Mouse (Mus musculus) kidney, postnatal 4 days (tissue): Measurements from ENCODE around the gene Unc80.
A peak's percentile ranks its signal among the peaks of the same experiment; 100 is the strongest.
"Not testable (repeated sequence)": the region's sequence is repeated elsewhere in the genome, so short reads cannot be mapped to it uniquely, and the experiment has no call there.

Source experiments
- DNase-seq, 2 experiments: peaks; one replicate each; pipeline ENCODE4 v3.0.0; 2021; ENCODE audit warnings: mixed read lengths in 2 of 2

Unc80 gene

GRCm38 (mm10) chr1:66638177-66638576 is 170.0 kb downstream of the Unc80 start:
- no peak for DNase-seq

GRCm38 (mm10) chr1:66646894-66647293 is 178.7 kb downstream of the Unc80 start:
- DNase-seq: no peak

- DNase-seq: no peak
Measured at GRCm38 (mm10) chr1:66649568-66649967, 181.4 kb downstream of the Unc80 start.

- DNase-seq: no peak
Measured at GRCm38 (mm10) chr1:66650006-66650405, 181.8 kb downstream of the Unc80 start.

GRCm38 (mm10) chr1:66655119-66655746 is 187.1 kb downstream of the Unc80 start:
- DNase-seq: no peak

GRCm38 (mm10) chr1:66655747-66656119 is 187.6 kb downstream of the Unc80 start:
- no peak for DNase-seq

- no peak for DNase-seq
Measured at GRCm38 (mm10) chr1:66671475-66671874, 203.3 kb downstream of the Unc80 start.

GRCm38 (mm10) chr1:66672812-66673211 is 204.6 kb downstream of the Unc80 start:
- no peak for DNase-seq

GRCm38 (mm10) chr1:66677928-66678327 is 209.8 kb downstream of the Unc80 start:
- no peak for DNase-seq

GRCm38 (mm10) chr1:66678662-66679061 is 210.5 kb downstream of the Unc80 start:
- no peak for DNase-seq

GRCm38 (mm10) chr1:66682974-66683373 is 214.8 kb downstream of the Unc80 start:
- DNase-seq: no peak

GRCm38 (mm10) chr1:66691772-66692171 is 223.6 kb downstream of the Unc80 start:
- DNase-seq: no peak

GRCm38 (mm10) chr1:66692308-66692707 is 224.1 kb downstream of the Unc80 start:
- no peak for DNase-seq

GRCm38 (mm10) chr1:66692780-66693392 is 224.7 kb downstream of the Unc80 start:
- DNase-seq: no peak

- no peak for DNase-seq
Measured at GRCm38 (mm10) chr1:66694266-66694665, 226.1 kb downstream of the Unc80 start.

GRCm38 (mm10) chr1:66695296-66695695 is 227.1 kb downstream of the Unc80 start:
- DNase-seq: no peak

GRCm38 (mm10) chr1:66699630-66700029 is 231.5 kb downstream of the Unc80 start:
- not testable (repeated sequence) for DNase-seq

GRCm38 (mm10) chr1:66700149-66700692 is 232.1 kb downstream of the Unc80 start:
- DNase-seq: no peak

- peak; percentile 95 to 97 for DNase-seq
Measured at GRCm38 (mm10) chr1:66700693-66701575, 232.8 kb downstream of the Unc80 start, which contains the start of gene Rpe. Gene Rpe (plus strand): TSS chr1:66700831.

GRCm38 (mm10) chr1:66701576-66701940 is 233.4 kb downstream of the Unc80 start:
- no peak for DNase-seq

- DNase-seq: no peak
Measured at GRCm38 (mm10) chr1:66702623-66703345, 234.6 kb downstream of the Unc80 start.

- no peak for DNase-seq
Measured at GRCm38 (mm10) chr1:66704523-66704922, 236.4 kb downstream of the Unc80 start.

- DNase-seq: no peak
Measured at GRCm38 (mm10) chr1:66712859-66713258, 244.7 kb downstream of the Unc80 start.
